Mouse (Mus musculus): ENCODE results near the gene Nrap. TPM values are rescaled to one million over a fixed set of nuclear protein-coding genes. Genes with fewer than 3 reads are reported as not detected.
"Not testable (repeated sequence)": the region's sequence is repeated elsewhere in the genome, so short reads cannot be mapped to it uniquely, and the experiment has no call there.

Gene Nrap
- polyA plus RNA-seq, 3 experiments from 2014 or later = not detected

GRCm38 (mm10) chr19:56363721-56364460 lies 25.9 kb downstream of the Nrap start:
- no peak for ATAC-seq

GRCm38 (mm10) chr19:56358890-56359289 lies 30.9 kb downstream of the Nrap start:
- no peak for ATAC-seq

GRCm38 (mm10) chr19:56357374-56357708 lies 32.5 kb downstream of the Nrap start:
- not testable (repeated sequence) for ATAC-seq

- ATAC-seq = no peak
Observed at GRCm38 (mm10) chr19:56356480-56357373, 33.1 kb downstream of the Nrap start.

GRCm38 (mm10) chr19:56355201-56355600 lies 34.6 kb downstream of the Nrap start:
- ATAC-seq = no peak

- no peak for ATAC-seq
Observed at GRCm38 (mm10) chr19:56353689-56354088, 36.1 kb downstream of the Nrap start.

- no peak for ATAC-seq
Observed at GRCm38 (mm10) chr19:56349295-56349694, 40.5 kb downstream of the Nrap start.

GRCm38 (mm10) chr19:56346750-56347149 lies 43.1 kb downstream of the Nrap start:
- ATAC-seq = no peak

GRCm38 (mm10) chr19:56346016-56346415 lies 43.8 kb downstream of the Nrap start:
- ATAC-seq = no peak

GRCm38 (mm10) chr19:56343869-56344563 lies 45.8 kb downstream of the Nrap start:
- ATAC-seq = no peak

- ATAC-seq = no peak
Observed at GRCm38 (mm10) chr19:56342006-56342405, 47.8 kb downstream of the Nrap start.

GRCm38 (mm10) chr19:56336826-56337225 lies 53.0 kb downstream of the Nrap start:
- no peak for ATAC-seq

- no peak for ATAC-seq
Observed at GRCm38 (mm10) chr19:56336321-56336720, 53.5 kb downstream of the Nrap start.

- no peak for ATAC-seq
Observed at GRCm38 (mm10) chr19:56326243-56326855, 63.5 kb downstream of the Nrap start.

- ATAC-seq = no peak
Observed at GRCm38 (mm10) chr19:56325676-56326075, 64.2 kb downstream of the Nrap start.

GRCm38 (mm10) chr19:56321303-56321920 lies 68.4 kb downstream of the Nrap start:
- no peak for ATAC-seq

- ATAC-seq = peak; percentile 93
Observed at GRCm38 (mm10) chr19:56320186-56320860, 69.5 kb downstream of the Nrap start.

GRCm38 (mm10) chr19:56319629-56320028 lies 70.2 kb downstream of the Nrap start:
- ATAC-seq = no peak

- ATAC-seq = no peak
Observed at GRCm38 (mm10) chr19:56319219-56319618, 70.6 kb downstream of the Nrap start.

GRCm38 (mm10) chr19:56316531-56316930 lies 73.3 kb downstream of the Nrap start:
- no peak for ATAC-seq

- no peak for ATAC-seq
Observed at GRCm38 (mm10) chr19:56300835-56301234, 89.0 kb downstream of the Nrap start.

GRCm38 (mm10) chr19:56297264-56297663 lies 92.6 kb downstream of the Nrap start:
- ATAC-seq = no peak
